Mouse (Mus musculus) megakaryocyte-erythroid progenitor cell, adult 5-6 weeks (primary cell): Measurements from ENCODE around the gene Olfr53. TPM values are rescaled to one million over a fixed set of nuclear protein-coding genes. Genes with fewer than 3 reads are reported as not detected.
"Not testable (repeated sequence)": the region's sequence is repeated elsewhere in the genome, so short reads cannot be mapped to it uniquely, and the experiment has no call there.

Experiments used
- ATAC-seq: replicated peaks from 2 replicates; pipeline ENCODE4 v1.8.0; 2016; ENCODE audit warnings: mild to moderate bottlenecking, inconsistent platforms; ENCODE audit not compliant: severe bottlenecking, poor library complexity, low FRiP score, low TSS enrichment
- total RNA-seq, 2 experiments: library from RNA; stranded (forward) in 1 of 2; stranded (reverse) in 1 of 2; fragments of 200-1000, 215-1000 nt in 1 of 2; fragments of >200 nt in 1 of 2; fragmentation: Nextera tagmentation in 1 of 2; gene quantifications; 2 replicates each; pipeline ENCODE4 v1.2.3; 2014 to 2017

The Olfr53 gene
- total RNA-seq (2014; fragmentation: Nextera tagmentation) = not detected in 2 replicates
- not detected in 2 replicates for total RNA-seq (2017)

DNA sequence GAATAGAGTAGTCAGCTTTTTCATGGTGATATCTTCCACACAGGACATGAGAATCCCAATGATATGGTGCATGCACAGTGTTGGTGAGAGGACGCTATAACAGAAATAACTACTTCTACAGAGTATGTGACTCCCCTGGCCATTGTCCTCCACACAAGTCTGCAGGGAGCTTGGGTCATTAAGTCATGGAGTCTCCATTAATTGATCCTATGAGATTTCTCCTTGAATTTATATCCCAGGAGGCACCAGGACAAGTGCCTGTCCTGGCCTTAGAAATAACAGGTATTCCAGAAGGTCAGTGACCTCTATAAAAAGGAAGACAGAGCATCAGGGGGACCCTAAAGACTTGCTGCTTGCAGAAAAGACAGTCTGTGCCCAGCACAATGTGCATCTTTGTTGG lies at the start of gene Olfr53:
Gene Olfr53, plus strand, starts transcription at position 301 of the 400 bp plus-strand sequence.
- ATAC-seq = no peak

DNA sequence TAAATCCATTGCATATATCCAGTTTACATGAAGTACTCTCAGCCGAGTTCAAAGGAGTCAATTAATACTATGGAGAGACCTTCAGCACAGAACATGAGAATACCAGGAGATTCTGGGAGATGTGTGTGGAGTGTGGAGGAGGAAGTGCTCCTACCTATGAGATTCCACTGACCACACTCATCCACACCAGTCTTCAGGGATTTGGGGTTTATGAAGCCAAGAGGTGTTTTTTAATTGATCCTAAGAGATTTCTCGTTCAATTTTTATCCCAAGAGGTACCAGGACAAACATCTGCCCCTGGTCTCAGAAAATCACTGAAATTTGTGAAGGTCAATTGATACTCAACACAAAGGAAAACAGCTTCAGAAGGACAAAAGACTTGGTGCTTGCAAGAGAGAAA lies 45.3 kb upstream of the Olfr53 start, which contains the start of gene Olfr46:
Gene Olfr46, plus strand, starts transcription at position 301 of the 400 bp plus-strand sequence.
- not testable (repeated sequence) for ATAC-seq

DNA sequence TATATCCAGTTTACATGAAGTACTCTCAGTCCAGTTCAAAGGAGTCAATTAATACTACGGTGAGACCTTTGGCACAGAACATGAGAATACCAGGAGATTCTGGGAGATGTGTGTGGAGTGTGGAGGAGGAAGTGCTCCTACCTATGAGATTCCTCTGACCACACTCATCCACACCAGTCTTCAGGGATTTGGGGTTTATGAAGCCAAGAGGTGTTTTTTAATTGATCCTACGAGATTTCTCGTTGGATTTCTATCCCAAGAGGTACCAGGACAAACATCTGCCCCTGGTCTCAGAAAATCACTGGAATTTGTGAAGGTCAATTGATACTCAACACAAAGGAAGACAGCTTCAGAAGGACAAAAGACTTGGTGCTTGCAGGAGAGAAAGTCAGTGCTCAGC lies 17.6 kb upstream of the Olfr53 start, which contains the start of gene Olfr61:
Gene Olfr61, plus strand, starts transcription at position 301 of the 400 bp plus-strand sequence.
- not testable (repeated sequence) for ATAC-seq

DNA sequence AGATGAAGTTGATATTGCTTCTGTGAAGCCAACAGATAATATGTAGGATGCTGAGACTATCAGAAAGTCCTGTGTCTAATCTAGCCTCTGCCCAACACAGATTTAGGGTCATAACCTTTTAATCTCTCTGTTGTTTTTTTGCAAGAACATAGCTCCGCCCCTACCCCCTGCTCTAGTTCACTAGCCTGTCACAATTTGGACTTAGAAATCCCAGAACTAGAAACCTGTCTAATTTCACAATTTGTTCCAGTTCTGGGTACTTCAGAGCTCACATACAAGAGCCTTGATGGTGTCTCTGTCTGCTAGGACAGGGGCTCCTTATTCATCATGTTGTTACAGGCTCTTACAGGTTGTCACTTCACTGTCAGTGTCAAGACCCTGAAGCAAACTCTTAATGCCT lies 15.7 kb upstream of the Olfr53 start:
- no peak for ATAC-seq

DNA sequence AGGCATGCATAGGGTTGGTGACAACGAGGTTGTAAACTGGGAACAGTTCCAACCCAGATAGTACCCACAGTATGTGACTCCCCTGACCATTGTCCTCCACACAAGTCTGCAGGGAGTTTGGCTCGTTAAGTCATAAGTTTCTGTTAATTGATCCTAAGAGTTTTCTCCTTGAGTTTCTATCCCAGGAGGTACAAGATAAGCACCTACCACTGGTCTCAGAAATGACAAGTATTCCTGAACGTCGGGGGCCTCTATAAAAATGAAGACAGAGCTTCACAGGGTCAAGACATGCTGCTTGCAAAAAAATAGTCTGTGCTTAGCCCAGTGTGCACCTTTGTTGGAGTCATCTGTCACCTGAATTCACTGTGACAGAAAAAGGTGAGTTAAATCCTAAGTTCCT lies 13.4 kb downstream of the Olfr53 start, which contains the start of gene Olfr539:
Gene Olfr539, plus strand, starts transcription at position 301 of the 400 bp plus-strand sequence.
- no peak for ATAC-seq

DNA sequence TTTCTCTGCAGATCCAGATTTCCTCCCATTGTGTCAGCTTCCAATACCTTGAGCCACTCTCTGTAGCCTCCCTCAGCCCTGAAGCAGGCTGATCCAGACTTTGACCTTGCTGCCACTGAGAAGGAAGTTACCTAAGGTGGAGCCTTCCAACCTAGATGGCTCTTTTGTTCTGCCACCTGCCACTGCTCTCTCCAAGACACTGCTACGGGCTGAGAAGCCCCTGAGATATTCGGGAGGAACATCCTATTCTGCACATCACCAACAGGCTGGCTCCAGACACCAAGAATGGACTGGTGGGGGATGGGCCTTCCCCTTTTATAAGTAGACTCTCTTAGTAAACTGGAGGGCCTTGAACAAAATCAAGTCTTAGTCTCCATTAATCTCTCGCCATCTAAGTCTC lies 24.4 kb downstream of the Olfr53 start:
- ATAC-seq = not testable (repeated sequence)

DNA sequence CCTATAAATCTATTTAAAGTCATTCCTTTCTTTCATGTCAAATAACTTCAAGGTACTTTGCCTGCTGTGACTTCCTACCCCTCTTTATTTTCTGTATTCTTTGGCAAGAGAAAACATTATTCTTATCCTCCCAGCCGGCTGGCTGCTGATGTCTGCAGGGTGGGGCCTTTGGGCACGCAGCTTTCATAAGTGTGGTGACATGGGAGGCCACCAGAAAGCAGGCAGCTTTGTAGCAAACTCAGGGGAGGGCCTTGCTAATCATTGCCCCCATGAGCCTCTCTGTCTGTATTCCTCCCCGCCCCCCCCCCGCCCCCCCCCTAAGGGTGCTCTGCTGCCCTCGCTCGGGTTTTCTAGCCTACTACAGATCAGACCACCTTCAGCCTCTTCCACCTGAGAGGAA lies 29.6 kb downstream of the Olfr53 start:
- ATAC-seq = no peak

DNA sequence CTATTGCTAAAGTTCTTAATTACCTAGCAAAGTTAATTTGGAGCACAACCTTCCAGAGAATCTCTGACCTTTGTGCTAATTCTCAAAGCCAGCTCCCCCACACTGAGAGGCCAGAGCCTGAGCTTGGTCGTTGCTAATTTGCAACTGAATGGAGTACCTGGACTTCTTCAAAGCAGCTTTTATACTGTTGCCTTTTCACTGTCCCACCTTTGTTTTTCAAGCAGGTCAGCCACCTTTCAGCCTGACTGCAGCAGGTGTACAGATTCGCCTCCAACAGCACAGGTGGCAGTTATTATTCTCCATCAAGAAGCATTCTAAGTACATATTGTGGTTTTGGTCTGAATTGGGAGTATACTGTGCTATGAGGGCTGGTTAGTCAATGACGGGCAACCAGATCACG lies 33.3 kb downstream of the Olfr53 start:
- not testable (repeated sequence) for ATAC-seq

DNA sequence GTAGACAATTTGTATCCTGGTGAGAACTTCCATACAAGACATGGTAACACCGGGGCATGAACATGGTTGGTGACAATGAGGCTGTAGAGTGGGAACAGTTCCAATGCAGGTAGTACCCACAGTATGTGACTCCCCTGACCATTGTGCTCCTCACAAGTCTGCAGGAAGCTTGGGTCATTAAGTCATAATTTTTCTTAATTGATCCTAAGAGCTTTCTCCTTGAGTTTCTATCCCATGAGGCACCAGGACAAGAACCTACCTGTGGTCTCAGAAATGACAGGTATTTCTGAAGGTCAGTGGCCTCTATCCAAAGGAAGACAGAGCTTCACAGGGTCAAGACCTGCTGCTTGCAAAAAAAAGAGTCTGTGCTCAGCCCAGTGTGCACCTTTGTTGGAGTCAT lies 35.4 kb downstream of the Olfr53 start, which contains the start of gene Olfr45:
Gene Olfr45, plus strand, starts transcription at position 301 of the 400 bp plus-strand sequence.
- ATAC-seq = no peak

DNA sequence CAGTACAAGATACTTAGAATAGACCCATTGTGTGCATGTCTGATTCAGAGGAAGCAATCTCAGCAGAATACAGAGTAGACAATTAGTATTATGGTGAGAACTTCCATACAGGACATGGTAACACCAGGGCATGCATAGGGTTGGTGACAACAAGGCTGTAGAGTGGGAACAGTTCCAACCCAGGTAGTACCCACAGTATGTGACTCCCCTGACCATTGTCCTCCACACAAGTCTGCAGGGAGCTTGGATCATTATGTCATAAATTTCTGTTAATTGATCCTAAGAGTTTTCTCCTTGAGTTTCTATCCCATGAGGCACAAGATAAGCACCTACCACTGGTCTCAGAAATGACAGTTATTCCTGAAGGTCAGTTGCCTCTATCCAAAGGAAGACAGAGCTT lies 50.7 kb downstream of the Olfr53 start, which contains the start of gene Olfr541:
Gene Olfr541, plus strand, starts transcription at position 301 of the 400 bp plus-strand sequence.
- ATAC-seq = no peak

Other genes starting within 250 kb of the Olfr53 start
- gene Olfr531, start 243.5 kb upstream of the Olfr53 start, total RNA-seq (2014; fragmentation: Nextera tagmentation) = not detected in 2 replicates
- gene Olfr531, start 243.5 kb upstream of the Olfr53 start, total RNA-seq (2017) = not detected in 2 replicates
- gene Olfr532, start 224.8 kb upstream of the Olfr53 start, total RNA-seq (2014; fragmentation: Nextera tagmentation) = not detected in 2 replicates
- gene Olfr532, start 224.8 kb upstream of the Olfr53 start, total RNA-seq (2017) = not detected in 2 replicates
- gene Olfr533, start 183.1 kb upstream of the Olfr53 start, total RNA-seq (2014; fragmentation: Nextera tagmentation) = not detected in 2 replicates
- gene Olfr533, start 183.1 kb upstream of the Olfr53 start, total RNA-seq (2017) = not detected in 2 replicates
- gene Olfr535, start 162.2 kb upstream of the Olfr53 start, total RNA-seq (2014; fragmentation: Nextera tagmentation) = not detected in 2 replicates
- not detected in 2 replicates for gene Olfr535, start 162.2 kb upstream of the Olfr53 start, total RNA-seq (2017)
- not detected in 2 replicates for gene Olfr536, start 139.1 kb upstream of the Olfr53 start, total RNA-seq (2014; fragmentation: Nextera tagmentation)
- gene Olfr536, start 139.1 kb upstream of the Olfr53 start, total RNA-seq (2017) = not detected in 2 replicates
- not detected in 2 replicates for gene Olfr538, start 78.6 kb upstream of the Olfr53 start, total RNA-seq (2014; fragmentation: Nextera tagmentation)
- not detected in 2 replicates for gene Olfr538, start 78.6 kb upstream of the Olfr53 start, total RNA-seq (2017)
- not detected in 2 replicates for gene Olfr46, start 45.2 kb upstream of the Olfr53 start, total RNA-seq (2014; fragmentation: Nextera tagmentation)
- not detected in 2 replicates for gene Olfr46, start 45.2 kb upstream of the Olfr53 start, total RNA-seq (2017)
- gene Olfr61, start 17.5 kb upstream of the Olfr53 start, total RNA-seq (2014; fragmentation: Nextera tagmentation) = not detected in 2 replicates
- gene Olfr61, start 17.5 kb upstream of the Olfr53 start, total RNA-seq (2017) = not detected in 2 replicates
- gene Olfr539, start 13.5 kb downstream of the Olfr53 start, total RNA-seq (2014; fragmentation: Nextera tagmentation) = not detected in 2 replicates
- not detected in 2 replicates for gene Olfr539, start 13.5 kb downstream of the Olfr53 start, total RNA-seq (2017)
- 0.20 TPM in 1 of 2 replicates, not detected in the other for gene Olfr45, start 35.5 kb downstream of the Olfr53 start, total RNA-seq (2014; fragmentation: Nextera tagmentation)
- not detected in 2 replicates for gene Olfr45, start 35.5 kb downstream of the Olfr53 start, total RNA-seq (2017)
- not detected in 2 replicates for gene Olfr541, start 50.8 kb downstream of the Olfr53 start, total RNA-seq (2014; fragmentation: Nextera tagmentation)
- gene Olfr541, start 50.8 kb downstream of the Olfr53 start, total RNA-seq (2017) = not detected in 2 replicates
- gene Cyp2e1, start 117.3 kb downstream of the Olfr53 start, total RNA-seq (2014; fragmentation: Nextera tagmentation) = not detected in 2 replicates
- not detected in 2 replicates for gene Cyp2e1, start 117.3 kb downstream of the Olfr53 start, total RNA-seq (2017)
- gene Syce1, start 141.4 kb downstream of the Olfr53 start, total RNA-seq (2014; fragmentation: Nextera tagmentation) = not detected in 2 replicates
- not detected in 2 replicates for gene Syce1, start 141.4 kb downstream of the Olfr53 start, total RNA-seq (2017)
- gene Zfp941, start 175.7 kb downstream of the Olfr53 start, total RNA-seq (2014; fragmentation: Nextera tagmentation) = 4.0 TPM in 1 of 2 replicates, not detected in the other
- gene Zfp941, start 175.7 kb downstream of the Olfr53 start, total RNA-seq (2017) = 0.56 and 2.7 TPM in 2 replicates
- gene Urah, start 188.6 kb downstream of the Olfr53 start, total RNA-seq (2014; fragmentation: Nextera tagmentation) = not detected in 2 replicates
- gene Urah, start 188.6 kb downstream of the Olfr53 start, total RNA-seq (2017) = not detected in 2 replicates
- not detected in 2 replicates for gene Scgb1c1, start 199.1 kb downstream of the Olfr53 start, total RNA-seq (2014; fragmentation: Nextera tagmentation)
- gene Scgb1c1, start 199.1 kb downstream of the Olfr53 start, total RNA-seq (2017) = not detected in 2 replicates
- not detected in 2 replicates for gene Odf3, start 201.4 kb downstream of the Olfr53 start, total RNA-seq (2014; fragmentation: Nextera tagmentation)
- not detected in 2 replicates for gene Odf3, start 201.4 kb downstream of the Olfr53 start, total RNA-seq (2017)
- gene Gm45785, start 209.9 kb downstream of the Olfr53 start, total RNA-seq (2014; fragmentation: Nextera tagmentation) = not detected in 2 replicates
- 3.0 TPM in 1 of 2 replicates, not detected in the other for gene Gm45785, start 209.9 kb downstream of the Olfr53 start, total RNA-seq (2017)
- 30.0 and 44.3 TPM in 2 replicates for gene Ric8a, start 210.5 kb downstream of the Olfr53 start, total RNA-seq (2014; fragmentation: Nextera tagmentation)
- gene Ric8a, start 210.5 kb downstream of the Olfr53 start, total RNA-seq (2017) = 19.2 and 27.5 TPM in 2 replicates
- 12.9 and 14.5 TPM in 2 replicates for gene Bet1l, start 211.1 kb downstream of the Olfr53 start, total RNA-seq (2014; fragmentation: Nextera tagmentation)
- gene Bet1l, start 211.1 kb downstream of the Olfr53 start, total RNA-seq (2017) = 12.8 and 16.1 TPM in 2 replicates
- gene Psmd13, start 235.5 kb downstream of the Olfr53 start, total RNA-seq (2014; fragmentation: Nextera tagmentation) = 86.3 and 118 TPM in 2 replicates
- gene Psmd13, start 235.5 kb downstream of the Olfr53 start, total RNA-seq (2017) = 169 and 203 TPM in 2 replicates
- gene Sirt3, start 235.9 kb downstream of the Olfr53 start, total RNA-seq (2014; fragmentation: Nextera tagmentation) = 27.7 and 32.4 TPM in 2 replicates
- gene Sirt3, start 235.9 kb downstream of the Olfr53 start, total RNA-seq (2017) = 18.2 and 23.4 TPM in 2 replicates